Mouse (Mus musculus): ENCODE results near the gene Pla2g4a.
A peak's percentile ranks its signal among the peaks of the same experiment; 100 is the strongest.
"Not testable (repeated sequence)": the region's sequence is repeated elsewhere in the genome, so short reads cannot be mapped to it uniquely, and the experiment has no call there.

The Pla2g4a gene

GRCm38 (mm10) chr1:149937825-149938224, 23.3 kb downstream of the Pla2g4a start:
- no peak for DNase-seq (ENCODE audit: low read depth, low spot score)

- no peak for DNase-seq (ENCODE audit: low read depth, low spot score)
Measured at GRCm38 (mm10) chr1:149929140-149929539, 31.9 kb downstream of the Pla2g4a start.

GRCm38 (mm10) chr1:149923737-149924136, 37.4 kb downstream of the Pla2g4a start:
- DNase-seq (ENCODE audit: low read depth, low spot score), result not testable (repeated sequence)

DNA sequence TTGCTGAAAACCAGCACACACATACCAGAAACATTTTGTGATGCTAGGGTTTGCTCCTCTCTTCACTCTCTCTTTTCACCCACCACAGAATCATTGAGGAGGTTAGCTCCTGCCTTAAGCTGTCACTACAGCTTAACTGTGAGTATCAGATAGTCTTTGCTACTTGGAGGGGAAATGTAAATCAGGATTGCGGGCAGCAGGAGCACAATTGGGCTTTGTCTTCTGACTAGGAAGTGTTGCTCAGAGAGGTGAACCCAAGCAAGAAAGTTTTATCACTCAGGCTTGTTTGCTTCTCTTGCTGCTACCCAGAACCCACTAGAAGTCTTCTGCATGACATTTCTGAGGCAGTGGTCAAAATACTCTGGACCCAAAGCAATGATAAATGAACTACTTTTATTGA, 38.9 kb downstream of the Pla2g4a start:
- DNase-seq (ENCODE audit: low read depth, low spot score), result no peak

DNA sequence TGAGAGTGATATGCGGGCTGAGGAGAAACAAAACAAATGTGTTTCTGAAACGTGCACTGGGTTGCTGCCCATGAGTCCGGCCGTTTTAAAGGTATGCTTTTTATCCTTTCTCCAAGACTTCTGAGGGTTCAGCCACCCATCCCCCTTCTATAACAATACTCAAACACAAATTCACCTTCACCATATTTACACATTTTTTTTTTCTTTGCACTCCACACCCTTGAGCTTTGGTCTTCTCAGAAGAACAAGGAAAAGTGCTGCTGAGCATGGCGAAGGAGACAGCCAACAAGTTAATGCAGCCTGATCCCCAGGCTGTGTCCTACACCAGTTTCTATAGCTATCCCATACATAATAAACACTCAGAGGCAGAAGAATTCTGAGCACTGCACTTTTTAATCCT, 39.8 kb downstream of the Pla2g4a start:
- DNase-seq (ENCODE audit: low read depth, low spot score), result no peak

- no peak for DNase-seq (ENCODE audit: low read depth, low spot score)
Measured at GRCm38 (mm10) chr1:149919301-149919700, 41.8 kb downstream of the Pla2g4a start.

- no peak for DNase-seq (ENCODE audit: low read depth, low spot score)
Measured at GRCm38 (mm10) chr1:149912984-149913383, 48.1 kb downstream of the Pla2g4a start.

- no peak for DNase-seq (ENCODE audit: low read depth, low spot score)
Measured at GRCm38 (mm10) chr1:149911050-149911449, 50.0 kb downstream of the Pla2g4a start.

DNA sequence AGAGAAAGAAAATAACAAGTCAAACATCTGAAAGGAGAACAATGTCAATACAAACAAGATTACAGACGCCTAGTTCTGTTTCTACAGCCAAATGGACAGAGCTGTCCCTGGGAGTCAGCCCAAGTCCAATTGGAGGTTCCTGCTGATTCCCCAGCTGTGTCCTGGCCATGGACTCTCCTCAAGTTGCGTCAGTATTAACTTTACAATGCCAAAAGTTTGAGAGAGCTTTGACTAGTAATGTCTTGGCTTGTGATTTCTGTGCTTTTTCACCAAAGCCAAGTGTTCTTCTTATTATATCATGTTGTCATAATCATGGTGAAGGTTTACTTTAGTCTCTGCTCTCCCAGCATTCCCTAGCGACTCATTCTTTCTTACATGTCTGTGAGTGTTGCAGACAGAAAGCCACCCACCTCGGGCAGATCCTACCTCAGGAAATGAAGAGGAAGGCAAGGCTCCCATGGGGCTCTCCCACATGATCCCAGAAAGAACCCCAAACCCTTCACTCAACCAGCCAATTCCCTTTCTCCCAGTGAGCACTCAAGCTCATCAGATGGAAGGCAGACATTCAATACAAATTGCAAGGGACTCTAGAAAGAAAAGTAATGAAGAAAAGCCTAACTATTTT, 63.0 kb downstream of the Pla2g4a start:
- no peak for DNase-seq (ENCODE audit: low read depth, low spot score)

DNA sequence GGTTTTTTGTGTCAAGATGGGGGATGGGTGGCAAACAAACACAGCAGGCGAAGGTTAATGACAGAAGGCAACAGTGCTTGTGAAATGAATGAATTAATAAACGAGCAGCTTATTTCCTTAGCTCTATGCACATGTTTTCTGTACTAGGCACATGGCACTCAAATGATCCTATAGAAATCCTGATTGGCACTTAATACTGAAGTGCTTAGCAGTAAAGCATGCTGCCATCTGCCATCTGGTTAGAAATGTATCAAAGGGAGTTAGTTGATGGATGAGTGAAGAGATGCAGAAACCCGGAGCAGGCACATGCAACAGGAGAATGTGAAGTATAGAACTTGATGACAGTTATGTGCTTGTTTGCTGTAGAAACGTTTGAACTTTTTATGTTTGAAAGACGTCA, 64.5 kb downstream of the Pla2g4a start:
- peak; percentile 4 for DNase-seq (ENCODE audit: low read depth, low spot score)

GRCm38 (mm10) chr1:149894940-149895339, 66.2 kb downstream of the Pla2g4a start:
- DNase-seq (ENCODE audit: low read depth, low spot score), result no peak

DNA sequence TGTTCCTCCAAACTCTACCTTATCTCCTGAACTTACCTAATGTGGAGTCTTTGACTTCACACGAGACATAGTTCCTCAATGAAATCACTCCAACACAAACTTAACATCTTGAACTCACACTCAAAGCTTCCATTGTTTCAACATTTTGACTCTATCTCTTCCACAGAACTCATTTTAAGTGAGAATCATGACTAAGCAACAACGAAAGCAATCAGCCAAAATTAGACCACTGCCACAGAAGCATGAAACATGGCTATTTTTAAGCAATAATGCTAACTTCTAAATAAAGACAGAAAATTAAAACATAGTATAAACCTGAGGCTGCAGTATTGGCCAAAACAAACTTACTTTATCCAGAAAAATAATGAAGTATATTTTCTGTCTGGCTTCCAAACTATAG, 67.2 kb downstream of the Pla2g4a start:
- no peak for DNase-seq (ENCODE audit: low read depth, low spot score)

GRCm38 (mm10) chr1:149891057-149891456, 70.0 kb downstream of the Pla2g4a start:
- DNase-seq (ENCODE audit: low read depth, low spot score), result no peak

DNA sequence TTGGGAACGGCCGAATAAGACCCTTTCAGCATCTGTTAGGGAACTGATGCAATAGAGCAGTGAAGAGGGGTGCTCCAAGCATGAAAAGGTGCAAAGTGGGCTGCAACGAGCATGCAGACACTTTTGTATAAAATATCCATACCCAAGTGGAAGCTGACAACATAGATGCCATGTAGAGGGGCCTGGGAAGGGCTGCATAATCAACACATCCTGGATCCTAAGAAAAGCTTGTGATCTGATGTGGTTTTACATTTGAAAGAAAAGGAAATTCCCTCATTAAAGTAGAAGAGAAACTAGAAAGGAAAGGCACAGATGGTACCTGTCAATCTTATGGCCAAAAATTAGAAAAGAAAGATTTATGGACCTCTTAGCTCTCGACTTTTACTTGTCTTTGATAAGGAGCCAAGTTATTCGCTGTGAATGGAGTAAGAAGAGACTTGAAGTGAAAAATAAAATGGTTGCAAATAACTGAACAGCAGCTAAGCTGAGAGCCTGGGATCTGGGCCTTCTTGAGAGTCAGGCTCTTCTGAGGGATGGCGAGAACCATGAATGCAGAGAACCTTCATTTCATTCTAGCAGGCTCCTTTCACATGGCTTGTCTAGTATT, 78.6 kb downstream of the Pla2g4a start:
- DNase-seq (ENCODE audit: low read depth, low spot score), result no peak

DNA sequence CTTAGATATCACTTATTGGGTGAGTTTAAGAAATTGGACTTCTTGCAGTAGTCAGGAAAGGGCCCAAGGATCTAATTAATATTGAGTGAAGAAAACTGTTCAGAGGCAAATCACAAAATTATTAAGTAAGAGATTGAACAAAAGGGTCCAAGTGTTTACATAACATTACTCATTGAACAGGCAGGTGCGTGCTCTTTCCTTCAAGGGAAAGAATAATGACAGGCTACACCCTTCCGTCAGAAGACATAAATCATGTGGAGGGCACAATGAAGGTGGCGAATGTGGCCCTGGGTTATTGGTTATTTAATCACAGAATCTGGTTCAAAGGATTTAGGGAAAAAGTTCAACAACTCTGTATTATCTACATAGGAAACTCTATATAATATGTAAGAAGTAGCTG, 82.9 kb downstream of the Pla2g4a start:
- DNase-seq (ENCODE audit: low read depth, low spot score), result no peak

DNA sequence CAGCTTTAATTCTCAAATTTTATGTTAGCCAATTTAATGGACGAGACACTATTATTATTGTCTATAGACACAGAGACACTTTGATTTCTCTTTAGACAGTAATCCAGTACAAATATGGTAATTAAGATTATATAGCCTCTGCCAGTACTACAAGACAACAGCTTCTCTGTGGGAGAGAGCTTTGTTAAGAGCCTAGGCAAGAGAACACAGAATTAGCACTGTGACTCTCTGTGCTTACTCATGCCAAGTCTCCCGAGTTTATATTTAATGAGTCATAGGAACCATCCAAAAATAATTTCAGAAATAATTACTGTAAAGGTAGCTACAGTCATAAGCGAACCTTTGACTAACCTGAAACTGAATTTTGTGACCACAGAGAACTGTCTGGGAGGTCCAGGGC, 84.6 kb downstream of the Pla2g4a start:
- DNase-seq (ENCODE audit: low read depth, low spot score), result no peak

DNA sequence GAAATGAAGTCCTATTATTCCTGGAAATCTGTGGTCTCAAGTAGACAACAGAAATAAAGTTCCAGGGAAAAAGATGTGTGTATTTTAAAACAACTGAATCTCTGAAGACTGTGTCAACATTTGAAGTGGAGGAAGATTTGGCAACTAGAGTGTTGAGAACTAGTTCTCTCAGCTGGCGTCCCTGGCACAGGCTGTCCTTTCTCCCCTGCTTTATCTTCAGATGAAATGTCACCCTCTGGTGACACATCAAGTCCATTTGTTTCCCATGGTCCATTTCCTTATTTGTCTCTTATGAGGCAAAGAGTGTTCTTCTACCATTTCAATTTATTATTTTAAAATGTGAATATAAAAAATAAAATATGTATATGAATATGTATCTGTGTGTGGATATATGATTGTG, 89.5 kb downstream of the Pla2g4a start:
- no peak for DNase-seq (ENCODE audit: low read depth, low spot score)

GRCm38 (mm10) chr1:149867323-149867722, 93.8 kb downstream of the Pla2g4a start:
- no peak for DNase-seq (ENCODE audit: low read depth, low spot score)

GRCm38 (mm10) chr1:149866202-149866601, 94.9 kb downstream of the Pla2g4a start:
- no peak for DNase-seq (ENCODE audit: low read depth, low spot score)

DNA sequence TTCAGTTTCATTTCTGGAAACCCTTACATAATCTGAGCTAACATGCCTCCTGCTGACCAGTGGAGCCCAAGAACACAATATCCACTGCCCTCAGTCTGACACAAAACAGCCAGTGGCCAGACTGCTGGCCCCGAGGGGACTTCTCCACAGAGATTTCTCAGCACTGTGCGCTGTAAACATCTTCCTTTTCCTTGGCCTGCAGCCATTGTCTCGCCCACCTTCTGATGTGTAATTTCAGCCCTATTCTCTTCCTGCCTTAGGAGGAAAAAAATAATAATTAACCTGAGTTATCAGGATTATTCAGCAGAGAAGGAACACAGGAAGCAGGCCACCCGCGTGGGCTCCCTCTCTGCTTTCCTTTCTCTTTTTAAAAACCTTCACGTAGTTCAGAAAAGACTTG, 98.3 kb downstream of the Pla2g4a start:
- DNase-seq (ENCODE audit: low read depth, low spot score), result no peak

DNA sequence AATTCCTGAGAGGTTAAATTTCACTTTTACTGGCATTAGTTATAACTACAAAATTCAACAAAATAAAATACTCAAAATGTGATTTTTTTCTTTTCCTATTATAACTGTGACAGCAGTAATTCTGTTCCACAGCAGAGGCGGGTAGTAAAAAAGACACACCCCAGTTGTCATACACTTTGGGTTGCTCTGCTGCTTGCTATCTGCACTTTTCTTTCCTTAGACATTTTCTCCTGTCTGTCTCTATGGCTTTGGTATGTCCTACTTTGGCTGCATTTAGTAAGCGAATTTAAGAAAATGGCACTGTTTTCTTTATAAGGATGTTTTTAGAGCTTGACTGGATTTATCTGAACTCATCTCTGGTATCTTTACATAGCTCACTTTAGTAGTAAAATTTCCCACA, 98.9 kb downstream of the Pla2g4a start:
- DNase-seq (ENCODE audit: low read depth, low spot score), result no peak

- DNase-seq (ENCODE audit: low read depth, low spot score), result no peak
Measured at GRCm38 (mm10) chr1:149861543-149861942, 99.5 kb downstream of the Pla2g4a start.

GRCm38 (mm10) chr1:149858734-149859133, 102.4 kb downstream of the Pla2g4a start:
- no peak for DNase-seq (ENCODE audit: low read depth, low spot score)

GRCm38 (mm10) chr1:149856720-149857119, 104.4 kb downstream of the Pla2g4a start:
- no peak for DNase-seq (ENCODE audit: low read depth, low spot score)
